Mouse (Mus musculus) thymus, adult 2 months (tissue): ENCODE results near the gene Dyrk2. TPM values are rescaled to one million over a fixed set of nuclear protein-coding genes. Genes with fewer than 3 reads are reported as not detected.

Experiments
- DNase-seq: peaks from one replicate; pipeline ENCODE4 v3.0.0; 2021
- H3K27ac ChIP-seq: fragments of 200-500 bp; 2 replicates; pipeline ENCODE4 v1.5.1; 2012; ENCODE audit warnings: low read length, control low read depth; ENCODE audit not compliant: control insufficient read depth, insufficient read depth
- H3K27me3 ChIP-seq: fragments of 200-500 bp; 2 replicates; pipeline ENCODE4 v1.6.1; 2012; ENCODE audit warnings: mild to moderate bottlenecking, low read length, moderate library complexity, mixed read lengths; ENCODE audit not compliant: control insufficient read depth, insufficient read depth
- H3K36me3 ChIP-seq: fragments of 200-500 bp; 2 replicates; pipeline ENCODE4 v1.6.1; 2012; ENCODE audit warnings: mild to moderate bottlenecking, low read length, moderate library complexity; ENCODE audit not compliant: control insufficient read depth, insufficient read depth
- H3K4me1 ChIP-seq: fragments of 200-500 bp; replicated peaks from 2 replicates; pipeline ENCODE4 v1.6.1; 2012; ENCODE audit warnings: low read length; ENCODE audit not compliant: control insufficient read depth, insufficient read depth
- H3K4me3 ChIP-seq: fragments of 200-500 bp; 2 replicates; pipeline ENCODE4 v1.5.1; 2012; ENCODE audit warnings: mild to moderate bottlenecking, low read length, control low read depth, moderate library complexity; ENCODE audit not compliant: control insufficient read depth, insufficient read depth
- CTCF ChIP-seq: fragments of 200-500 bp; IDR thresholded peaks from 2 replicates; pipeline ENCODE4 v1.5.1; 2012; ENCODE audit warnings: mild to moderate bottlenecking, control low read depth, low read length, moderate library complexity, borderline replicate concordance; ENCODE audit not compliant: control insufficient read depth, poor library complexity, insufficient read depth; ENCODE audit errors: extremely low read depth
- POLR2A ChIP-seq: fragments of 200-500 bp; IDR thresholded peaks from 2 replicates; pipeline ENCODE4 v1.6.1; 2012; ENCODE audit warnings: mild to moderate bottlenecking, low read length, control low read depth, moderate library complexity; ENCODE audit not compliant: control insufficient read depth, poor library complexity, insufficient read depth; ENCODE audit errors: extremely low read depth
- WGBS: fragments of 180-500 bp; shearing (Covaris S2); methylation state at CpG from one replicate; pipeline ENCODE4 v1.1.7; 2018; 5-methylcytosine and 5-hydroxymethylcytosine counted together
- polyA plus RNA-seq: library from polyadenylated mRNA; depleted of rRNA; stranded (reverse); fragments of >200 nt; gene quantifications from 2 replicates; pipeline ENCODE4 v1.2.3, GENCODE M21; 2012

The Dyrk2 gene
- polyA plus RNA-seq, 1 experiment = 24.5 TPM

DNA sequence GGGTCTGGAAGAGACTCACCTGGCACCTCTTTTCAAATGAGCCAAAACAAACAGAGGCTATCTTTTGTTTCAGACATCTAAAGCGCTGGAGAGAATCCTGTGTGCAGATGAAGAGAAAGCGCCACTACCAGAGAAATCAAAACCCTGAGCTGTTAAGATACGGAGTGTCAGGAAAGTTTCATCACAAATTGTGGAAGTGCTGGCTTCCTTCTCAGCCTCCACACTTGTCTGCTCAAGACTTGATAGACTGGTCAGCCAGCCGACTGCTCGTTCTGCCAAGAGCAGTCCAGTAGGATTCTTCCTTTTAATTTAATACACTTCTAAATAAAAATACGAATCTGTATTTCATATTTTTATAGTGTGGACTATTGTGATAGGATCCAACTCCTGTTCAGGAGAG is 58.1 kb downstream of the Dyrk2 start:
- TF ChIP-seq CTCF (no peak), POLR2A (no peak)
- Histone ChIP-seq H3K4me3 (no peak overlapping the region), H3K27me3 (no peaks in the 10 kb centered on the region), H3K36me3 (no peaks in the 10 kb centered on the region), H3K27ac (no peak overlapping the region), H3K4me1 (peaks cover 10% of the 10 kb centered on the region)
- DNase-seq = no peak
- WGBS = 91% methylated on average over 6 of the region's 6 CpGs

DNA sequence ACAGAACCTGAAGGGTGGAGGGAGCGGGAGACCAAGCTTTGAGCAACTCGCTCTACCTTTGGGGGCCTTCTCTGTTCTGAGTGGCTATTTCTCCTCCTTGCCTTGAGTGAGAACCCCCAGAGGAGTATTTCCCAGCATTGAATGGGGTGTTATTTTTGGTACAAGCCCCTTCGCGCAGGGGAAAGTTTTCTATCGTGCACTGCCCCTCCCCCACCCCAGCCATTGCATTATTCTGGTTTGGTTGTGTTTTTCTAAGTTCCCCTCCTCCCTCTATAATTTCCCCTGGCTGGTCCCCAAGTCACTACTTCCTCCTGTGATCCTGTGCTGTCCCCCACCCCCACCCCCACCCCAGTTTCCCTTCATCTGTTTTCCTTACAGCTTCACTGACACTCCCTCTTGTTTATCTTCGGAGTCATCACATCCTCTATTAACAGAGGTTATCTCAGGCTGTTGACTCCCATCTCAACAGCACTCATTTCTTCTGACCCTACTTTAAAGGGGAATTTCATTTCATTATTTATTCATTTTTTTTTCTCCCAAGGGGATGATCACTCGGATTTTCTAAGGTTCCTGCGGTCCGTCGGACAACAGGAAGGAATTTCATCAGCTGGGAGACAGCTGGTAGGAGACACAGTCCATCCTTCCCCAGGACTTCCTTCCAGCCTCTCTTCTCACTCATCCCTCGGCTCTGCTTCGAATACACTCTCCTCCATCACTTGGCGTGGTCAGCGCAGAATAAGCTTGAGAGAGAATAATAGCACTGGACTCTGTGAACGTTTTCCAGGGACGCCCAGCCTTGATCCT is 58.9 kb downstream of the Dyrk2 start:
- DNase-seq = no peak
- 52% methylated on average over 16 of the region's 16 CpGs for WGBS
- H3K4me1 ChIP-seq = peaks cover 10% of the 10 kb centered on the region
- no peaks in the 10 kb centered on the region for H3K36me3 ChIP-seq
- no peak overlapping the region for H3K4me3 ChIP-seq
- H3K27ac ChIP-seq = no peak overlapping the region
- H3K27me3 ChIP-seq = no peaks in the 10 kb centered on the region
- TF ChIP-seq CTCF (no peak), POLR2A (no peak)
